Mouse (Mus musculus) liver, embryonic 14.5 days (tissue): ENCODE results near the gene Dap.

Source experiments
- CTCF ChIP-seq: IDR thresholded peaks from 2 replicates; pipeline ENCODE4 v1.5.1; 2016; ENCODE audit warnings: antibody characterized with exemption, low read depth, control low read depth
- EP300 ChIP-seq: IDR thresholded peaks from 2 replicates; pipeline ENCODE4 v1.6.1; 2016; ENCODE audit warnings: antibody characterized with exemption, low read depth

DNA sequence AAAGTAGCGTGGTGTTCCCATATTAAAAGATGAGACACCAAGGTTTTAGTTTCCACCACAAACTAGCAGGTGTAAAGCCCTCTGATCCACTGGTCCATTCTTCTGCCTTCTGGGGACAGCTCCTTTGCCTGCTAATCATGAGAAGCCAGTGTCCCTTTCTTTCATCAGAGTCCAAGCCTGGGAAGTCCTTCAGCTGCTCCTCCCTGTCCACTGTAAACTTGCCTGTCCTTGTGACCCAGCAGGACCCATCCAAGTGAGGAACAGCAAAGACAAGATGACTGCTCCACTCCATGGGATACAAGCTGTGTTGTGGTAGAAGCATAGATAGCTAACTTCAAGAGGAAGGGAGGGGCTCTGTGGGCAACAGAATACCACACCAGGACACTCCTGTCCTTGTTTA, 8.9 kb downstream of the Dap start:
- TF ChIP-seq CTCF (no peak), EP300 (no peak)
